16 mouse cellular contexts compared by ENCODE assay signal in the genomic region with DNA sequence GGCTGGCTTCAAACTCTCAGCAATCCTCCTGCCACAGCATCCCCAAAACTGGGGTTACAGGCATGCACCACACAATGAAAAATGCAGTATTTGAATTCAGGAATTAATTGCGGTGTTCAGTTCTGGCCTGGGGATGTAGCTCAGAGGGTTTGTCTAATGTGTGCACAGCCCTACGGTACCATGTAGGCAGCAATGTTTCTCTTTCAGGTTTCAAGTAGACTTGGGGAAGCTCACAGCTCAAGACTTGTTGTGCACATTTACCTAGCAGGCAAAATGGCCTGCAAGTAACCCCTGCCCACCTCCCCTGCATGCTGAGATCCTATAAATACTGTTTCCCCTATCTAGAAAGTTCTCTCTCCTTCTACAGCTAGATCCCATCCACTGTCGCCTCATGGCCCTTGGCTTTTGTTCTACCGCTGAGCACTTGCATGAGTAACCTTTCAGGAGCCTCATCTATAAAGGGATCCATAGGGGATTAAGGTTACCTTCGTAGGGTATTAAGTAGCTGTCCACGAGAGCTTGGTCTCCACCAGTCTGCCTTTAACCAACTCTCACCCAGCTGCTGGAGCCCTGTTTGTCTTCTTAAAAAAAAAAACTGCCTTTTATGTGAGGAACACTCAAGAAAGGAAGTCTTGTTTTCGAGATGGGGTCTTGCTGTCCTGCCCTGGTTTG. TPM values are rescaled to one million over a fixed set of nuclear protein-coding genes. Genes with fewer than 3 reads are reported as not detected.
"Had no signal": no experiment of that assay in that cellular context is flagged by ENCODE, and none has a peak within 500 bp of the region (broad histone marks: within the 10 kb centered on the region; RNA-seq: fewer than 3 reads in every experiment).

No protein-coding gene starts in this region.

- H3K9me3 ChIP-seq: liver, embryonic 15.5 days; midbrain, embryonic 15.5 days; neural tube, embryonic 13.5 days had no signal

- H3K27ac ChIP-seq: liver, embryonic 15.5 days; midbrain, embryonic 15.5 days had no signal

- ATAC-seq: intestine, postnatal 0 days; midbrain, embryonic 15.5 days had no signal

- H3K36me3 ChIP-seq: liver, embryonic 15.5 days; midbrain, embryonic 15.5 days; neural tube, embryonic 13.5 days had no signal

- DNase-seq: kidney, adult 8-10 months; kidney, postnatal 36 days; left cerebral cortex, postnatal 4 days; lung, embryonic 14.5 days; lung, postnatal 14 days; retina, postnatal 1 day; right cerebral cortex, postnatal 4 days; spleen, adult 18-20 months; thymus, adult 18-20 months had no signal

- H3K27me3 ChIP-seq: liver, embryonic 15.5 days; midbrain, embryonic 15.5 days; neural tube, embryonic 13.5 days had no signal

- H3K4me2 ChIP-seq: liver, embryonic 11.5 days; liver, embryonic 15.5 days; lung, embryonic 14.5 days; midbrain, embryonic 15.5 days; neural tube, embryonic 13.5 days had no signal

- H3K9ac ChIP-seq: liver, embryonic 15.5 days; lung, embryonic 14.5 days; midbrain, embryonic 15.5 days; neural tube, embryonic 13.5 days had no signal

- H3K4me3 ChIP-seq: liver, embryonic 15.5 days; midbrain, embryonic 15.5 days; neural tube, embryonic 13.5 days had no signal

RNA-seq across cellular contexts. Expression of a gene that starts 17.7 kb away (rescaled TPM):
- total RNA-seq: left cerebral cortex, postnatal 4 days; megakaryocyte-erythroid progenitor cell, adult 5-6 weeks had no signal
- polyA plus RNA-seq: intestine, postnatal 0 days; liver, embryonic 11.5 days; midbrain, embryonic 15.5 days; neural tube, embryonic 13.5 days; stomach, embryonic 14.5 days had no signal
